Mouse (Mus musculus) layer of hippocampus, adult 9-11 months (tissue): ENCODE data around the gene Tnrc6b.

Experiments
- DNase-seq: peaks from one replicate; pipeline ENCODE4 v3.0.0; 2022

Gene Tnrc6b

GRCm38 (mm10) chr15:80710608-80711363 is at the start of gene Tnrc6b:
Gene Tnrc6b (plus strand): TSS chr15:80711313.
- peak; percentile 99 for DNase-seq

GRCm38 (mm10) chr15:80664444-80664843 is 46.7 kb upstream of the Tnrc6b start:
- no peak for DNase-seq

- no peak for DNase-seq
Observed at GRCm38 (mm10) chr15:80671295-80672252, 39.5 kb upstream of the Tnrc6b start, which contains the start of gene Fam83f. Gene Fam83f (plus strand): TSS chr15:80671847.

GRCm38 (mm10) chr15:80672810-80673209 is 38.3 kb upstream of the Tnrc6b start:
- DNase-seq = no peak

GRCm38 (mm10) chr15:80673337-80674095 is 37.6 kb upstream of the Tnrc6b start:
- DNase-seq = no peak

GRCm38 (mm10) chr15:80674700-80675099 is 36.4 kb upstream of the Tnrc6b start:
- DNase-seq = no peak

GRCm38 (mm10) chr15:80679515-80680215 is 31.4 kb upstream of the Tnrc6b start:
- DNase-seq = peak; percentile 75

GRCm38 (mm10) chr15:80680347-80681030 is 30.6 kb upstream of the Tnrc6b start:
- no peak for DNase-seq

GRCm38 (mm10) chr15:80681466-80681881 is 29.6 kb upstream of the Tnrc6b start:
- no peak for DNase-seq

GRCm38 (mm10) chr15:80682343-80682742 is 28.8 kb upstream of the Tnrc6b start:
- no peak for DNase-seq

GRCm38 (mm10) chr15:80683151-80683550 is 28.0 kb upstream of the Tnrc6b start:
- DNase-seq = no peak

GRCm38 (mm10) chr15:80683990-80684389 is 27.1 kb upstream of the Tnrc6b start:
- DNase-seq = no peak

GRCm38 (mm10) chr15:80684786-80685602 is 26.1 kb upstream of the Tnrc6b start:
- no peak for DNase-seq

GRCm38 (mm10) chr15:80685603-80685895 is 25.6 kb upstream of the Tnrc6b start:
- DNase-seq = no peak

- DNase-seq = no peak
Observed at GRCm38 (mm10) chr15:80688536-80688935, 22.6 kb upstream of the Tnrc6b start.

GRCm38 (mm10) chr15:80693492-80693891 is 17.6 kb upstream of the Tnrc6b start:
- no peak for DNase-seq

- peak; percentile 55 for DNase-seq
Observed at GRCm38 (mm10) chr15:80694125-80694910, 16.8 kb upstream of the Tnrc6b start.

- DNase-seq = no peak
Observed at GRCm38 (mm10) chr15:80697564-80697963, 13.5 kb upstream of the Tnrc6b start.

- no peak for DNase-seq
Observed at GRCm38 (mm10) chr15:80701481-80702257, 9.4 kb upstream of the Tnrc6b start.
